Mouse (Mus musculus): ENCODE results near the gene Cdk5r2. TPM values are rescaled to one million over a fixed set of nuclear protein-coding genes. Genes with fewer than 3 reads are reported as not detected.

Gene Cdk5r2
- total RNA-seq, 2 experiments from 2014 or later = 4.1 to 4.8 TPM

DNA sequence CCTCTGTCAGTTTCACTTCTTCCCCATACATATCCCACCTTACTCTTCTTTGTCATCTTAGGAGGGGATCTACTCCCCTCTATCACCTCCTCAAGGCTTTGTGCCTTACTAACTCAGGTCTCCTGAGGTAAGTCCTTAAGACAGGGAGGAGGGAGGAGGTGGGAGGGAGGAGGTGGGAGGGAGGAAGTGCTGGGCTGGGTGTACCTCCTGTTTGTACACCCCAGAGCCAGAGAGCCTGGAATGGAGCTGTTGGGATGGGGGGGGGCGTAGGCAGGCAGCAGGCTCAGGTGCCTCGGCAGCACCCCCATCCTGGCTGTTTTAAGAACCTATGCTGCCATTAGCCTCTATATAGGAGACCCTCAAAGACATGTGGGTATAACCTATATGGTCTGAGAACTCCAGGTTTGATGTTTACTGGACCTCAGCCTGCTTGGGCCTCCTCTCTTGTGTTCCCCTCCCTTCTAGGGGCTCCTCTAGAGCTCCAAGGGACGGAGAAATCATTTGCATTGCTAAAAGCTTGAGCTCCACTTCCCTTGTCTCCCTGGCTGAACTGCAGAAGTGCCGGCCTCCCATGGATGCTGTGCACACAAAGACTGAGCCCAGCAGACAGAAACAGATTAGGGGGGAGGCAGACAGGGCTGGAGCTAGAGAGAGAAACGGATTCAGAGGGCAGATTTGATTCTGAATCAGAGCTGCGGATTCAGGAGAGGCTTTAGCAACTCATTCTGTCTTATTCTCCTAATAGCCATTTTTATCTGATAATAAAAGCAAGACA is 3.5 kb upstream of the Cdk5r2 start:
- DNase-seq (ENCODE audit: low spot score in 2 of 2) = no peak

- DNase-seq (ENCODE audit: low spot score in 2 of 2) = no peak
Measured at GRCm38 (mm10) chr1:74855156-74855555, 422 bp downstream of the Cdk5r2 start.

- DNase-seq (ENCODE audit: low spot score in 2 of 2) = no peak
Measured at GRCm38 (mm10) chr1:74855651-74856438, 1.1 kb downstream of the Cdk5r2 start.

DNA sequence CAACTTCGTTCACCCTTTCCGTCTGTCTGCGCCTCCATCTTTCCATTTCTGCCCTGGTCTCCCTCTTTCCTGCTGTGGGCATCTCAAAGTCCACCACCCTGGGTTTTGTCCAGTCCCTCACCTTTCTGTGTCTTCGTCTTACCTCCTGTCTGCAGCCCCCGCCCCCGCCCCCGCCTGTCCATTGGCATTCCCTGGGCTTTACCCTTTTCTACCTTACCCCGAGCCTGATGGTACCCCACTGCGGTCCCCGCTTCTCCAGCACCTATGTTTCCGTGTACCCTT is 1.6 kb downstream of the Cdk5r2 start:
- no peak for DNase-seq (ENCODE audit: low spot score in 2 of 2)

- no peak for DNase-seq (ENCODE audit: low spot score in 2 of 2)
Measured at GRCm38 (mm10) chr1:74856791-74857190, 2.1 kb downstream of the Cdk5r2 start.

DNA sequence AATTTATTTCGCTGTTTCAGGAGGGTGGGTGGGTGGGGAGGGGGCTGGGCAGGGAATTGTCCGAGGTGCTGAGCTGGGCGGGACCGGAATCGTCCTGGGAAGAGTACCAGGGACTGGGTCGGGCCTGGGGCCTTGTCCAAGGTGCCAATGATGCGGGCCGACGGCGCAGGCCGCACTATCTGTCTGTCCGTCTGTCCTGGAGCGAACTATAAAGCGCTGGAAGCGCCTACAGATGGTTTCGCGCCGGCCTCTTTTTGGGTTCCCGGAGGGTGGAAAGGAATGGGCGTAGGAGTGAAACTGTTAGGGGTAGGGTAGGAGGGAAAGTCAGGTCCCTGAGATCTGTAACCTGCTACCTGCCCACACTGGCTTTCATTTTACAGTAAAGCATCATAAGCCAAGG is 2.5 kb downstream of the Cdk5r2 start:
- no peak for DNase-seq (ENCODE audit: low spot score in 2 of 2)

- no peak for DNase-seq (ENCODE audit: low spot score in 2 of 2)
Measured at GRCm38 (mm10) chr1:74857677-74858076, 2.9 kb downstream of the Cdk5r2 start.

DNA sequence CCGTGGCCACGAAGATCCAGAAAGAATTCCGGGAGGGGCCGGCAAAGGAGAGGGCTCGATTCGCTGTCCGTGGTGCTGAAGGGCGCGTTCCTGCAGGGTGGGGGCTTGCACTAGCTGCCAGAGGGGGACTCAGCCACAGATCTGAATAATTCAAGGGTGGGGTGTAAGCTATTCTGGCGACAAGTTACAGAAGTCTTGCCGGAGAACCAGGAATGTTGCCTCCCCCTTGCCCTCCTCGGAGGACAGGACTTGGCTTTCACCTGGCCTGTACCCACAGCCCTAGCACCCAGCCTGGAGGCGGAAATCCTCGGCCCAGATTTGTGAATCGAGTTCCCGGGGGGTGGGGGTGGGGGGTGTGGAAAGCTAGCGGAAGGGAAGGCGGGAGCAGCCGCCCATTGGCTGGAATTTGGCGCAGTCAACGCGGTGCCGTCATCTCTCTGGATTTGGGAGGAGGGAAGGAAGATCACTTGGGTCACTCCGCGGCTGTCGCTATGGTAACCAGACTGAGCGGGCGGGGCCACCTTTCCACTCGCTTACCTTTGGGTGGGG is 3.5 kb downstream of the Cdk5r2 start:
- peak; percentile 69 to 74 for DNase-seq (ENCODE audit: low spot score in 2 of 2)

DNA sequence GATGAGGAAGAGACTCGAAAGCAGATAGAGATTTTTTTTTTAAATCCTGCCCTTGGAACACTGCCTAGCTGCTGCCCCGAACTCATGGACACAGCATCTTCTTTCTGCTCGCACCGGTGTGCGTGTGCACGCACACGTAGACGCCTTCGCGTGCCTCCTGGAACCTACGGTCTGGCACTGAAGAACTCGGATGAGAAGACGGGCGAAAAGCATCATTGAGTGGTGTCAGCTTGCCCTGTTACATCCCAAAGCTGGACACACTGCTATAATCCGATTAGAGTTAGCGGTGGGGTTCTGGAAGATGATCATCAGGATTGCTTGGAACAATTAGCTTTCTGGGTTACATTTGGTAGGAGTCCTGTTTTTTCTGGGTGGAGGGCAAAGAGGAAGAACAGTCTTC is 4.1 kb downstream of the Cdk5r2 start:
- DNase-seq (ENCODE audit: low spot score in 2 of 2) = no peak

GRCm38 (mm10) chr1:74859223-74859984 is 4.7 kb downstream of the Cdk5r2 start:
- DNase-seq (ENCODE audit: low spot score in 2 of 2) = no peak

DNA sequence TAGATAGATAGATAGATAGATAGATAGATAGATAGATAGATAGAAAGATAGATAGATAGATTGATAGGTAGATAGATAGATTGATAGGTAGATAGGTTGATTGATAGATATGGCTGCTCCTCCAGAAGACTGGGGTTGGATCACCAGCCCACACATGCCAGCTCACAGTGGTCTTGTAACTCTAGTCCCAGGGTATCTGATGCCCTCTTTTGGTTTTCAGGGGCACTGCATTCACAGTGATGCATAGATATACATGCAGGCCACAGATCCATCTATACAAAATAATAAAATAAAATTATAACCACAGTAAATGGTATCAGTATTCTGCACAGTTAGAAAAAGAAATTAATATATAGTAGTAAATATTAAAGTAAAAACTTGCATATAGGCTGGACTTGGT is 7.0 kb downstream of the Cdk5r2 start:
- DNase-seq (ENCODE audit: low spot score in 2 of 2) = no peak

GRCm38 (mm10) chr1:74872218-74872617 is 17.5 kb downstream of the Cdk5r2 start:
- no peak for DNase-seq (ENCODE audit: low spot score in 2 of 2)

DNA sequence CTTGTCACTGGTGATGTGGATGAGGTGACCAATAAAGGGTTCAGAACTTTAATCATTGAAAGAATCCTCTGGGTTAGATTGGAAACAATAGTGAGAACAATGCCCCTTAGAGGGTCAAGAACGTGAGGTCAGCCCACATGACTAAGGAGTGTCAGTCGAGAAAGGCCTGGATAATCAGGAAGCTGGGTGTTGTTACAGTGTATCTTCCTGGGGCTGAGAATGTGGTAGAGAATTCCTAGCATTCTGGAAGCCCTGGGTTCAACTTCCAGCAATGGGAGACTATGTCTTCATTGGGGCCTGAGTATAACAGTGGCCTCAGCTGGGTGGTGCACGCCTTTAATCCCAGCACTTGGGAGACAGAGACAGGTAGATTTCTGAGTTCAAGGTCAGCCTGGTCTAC is 22.5 kb downstream of the Cdk5r2 start:
- DNase-seq (ENCODE audit: low spot score in 2 of 2) = no peak

- peak; percentile 62 to 73 for DNase-seq (ENCODE audit: low spot score in 2 of 2)
Measured at GRCm38 (mm10) chr1:74880785-74881360, 26.1 kb downstream of the Cdk5r2 start.

- no peak for DNase-seq (ENCODE audit: low spot score in 2 of 2)
Measured at GRCm38 (mm10) chr1:74882055-74882734, 27.5 kb downstream of the Cdk5r2 start.

DNA sequence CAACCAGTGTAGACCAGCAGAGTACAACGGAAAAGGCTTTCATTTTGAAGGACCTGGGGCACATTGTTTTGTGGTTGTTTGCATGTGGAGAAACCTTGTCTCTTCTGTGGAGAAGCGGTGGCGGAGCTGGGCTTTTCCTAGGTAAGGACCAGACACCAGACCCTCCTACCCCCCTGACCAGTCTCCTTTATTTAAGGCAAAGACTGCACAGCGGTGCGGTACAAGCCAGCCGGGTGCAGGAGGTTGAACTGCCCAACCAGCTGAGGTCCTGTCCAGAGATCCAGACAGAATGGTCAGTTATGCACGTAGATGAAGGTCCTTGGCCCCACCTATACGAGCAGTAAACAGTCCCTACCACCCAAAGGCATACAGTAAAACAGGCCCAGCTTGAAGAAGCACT is 28.1 kb downstream of the Cdk5r2 start:
- no peak for DNase-seq (ENCODE audit: low spot score in 2 of 2)

DNA sequence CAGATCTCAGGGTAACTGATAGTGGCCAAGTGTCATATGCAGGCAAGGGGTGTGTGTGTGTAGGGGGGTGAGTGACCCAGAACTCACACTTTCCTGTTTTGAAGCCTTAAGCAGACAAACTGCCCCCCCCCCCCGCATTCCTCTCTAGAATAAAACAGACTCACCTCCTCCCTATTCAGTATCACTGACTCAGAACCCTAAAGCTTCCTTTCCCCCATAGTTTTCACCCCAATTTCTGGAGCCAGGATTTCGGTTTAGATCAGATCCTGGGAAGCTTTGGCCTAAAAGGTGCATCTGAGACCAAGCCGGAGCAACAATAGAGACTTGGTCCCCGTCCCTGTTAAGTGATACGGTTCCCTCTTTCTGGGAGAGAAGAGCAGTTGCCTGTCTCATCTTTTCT is 28.7 kb downstream of the Cdk5r2 start:
- DNase-seq (ENCODE audit: low spot score in 2 of 2) = no peak

DNA sequence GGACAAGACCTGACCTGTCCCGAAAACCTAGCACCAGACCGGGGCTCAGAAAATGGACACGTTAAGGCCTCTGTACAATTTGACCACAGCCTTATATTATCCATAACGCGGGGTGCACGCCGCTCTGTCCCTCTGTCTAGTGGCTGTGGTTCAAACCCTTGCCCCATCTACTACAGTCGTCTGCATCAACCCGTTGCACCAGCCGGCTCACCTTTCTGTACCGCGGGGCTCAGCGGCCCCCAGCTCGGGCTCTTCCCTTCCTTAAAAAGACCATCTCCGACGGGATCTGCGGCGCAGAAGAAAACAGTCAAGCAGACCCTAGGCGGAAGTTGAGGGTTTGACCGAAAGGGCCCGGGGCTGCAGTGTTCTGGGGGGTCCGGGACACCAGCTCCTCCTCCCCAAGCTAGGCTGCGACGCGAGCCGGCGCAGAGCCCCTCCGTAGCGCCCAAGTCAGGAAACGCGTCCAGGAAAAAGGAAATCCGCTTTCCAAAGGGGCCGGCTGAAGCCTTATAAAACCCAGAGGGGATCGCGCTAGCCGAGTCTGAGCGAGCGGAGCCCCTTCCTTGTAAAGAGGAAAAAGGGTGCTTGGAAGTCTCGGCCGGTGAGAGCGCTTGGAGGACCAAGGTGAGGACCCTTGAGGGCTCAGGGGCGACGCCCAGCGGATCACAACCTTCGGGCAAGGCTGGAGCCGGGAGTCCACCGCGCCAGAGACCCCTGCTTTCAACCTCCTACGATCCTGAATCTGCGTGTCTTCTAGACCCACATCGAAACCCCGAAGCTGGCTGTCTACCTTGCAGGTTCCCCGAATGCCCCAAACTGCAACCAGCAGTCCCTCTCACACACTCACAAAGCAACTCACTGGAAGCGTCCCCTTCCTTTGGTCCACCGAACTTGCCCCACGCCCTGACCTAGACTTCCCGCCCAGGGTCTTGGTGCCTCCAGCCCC is 29.7 kb downstream of the Cdk5r2 start:
- no peak for DNase-seq (ENCODE audit: low spot score in 2 of 2)

GRCm38 (mm10) chr1:74885369-74886042 is 30.8 kb downstream of the Cdk5r2 start, which contains the start of gene Fev:
TSS of gene Fev (minus strand) at chr1:74885419.
- DNase-seq (ENCODE audit: low spot score in 2 of 2) = no peak
